Mouse (Mus musculus) NIH3T3 (cell line): ENCODE measurements at regions not wholly inside any gene's neighbourhood (a gene's known extent, or its start where the extent isn't known, plus 50 kb on each side); places are given as distances from the start of the nearest gene placed in this dataset.
"Not testable (repeated sequence)": the region's sequence is repeated elsewhere in the genome, so short reads cannot be mapped to it uniquely, and the experiment has no call there.

Experiments used
- DNase-seq: peaks from one replicate; pipeline ENCODE4 v3.0.0-alpha.2; 2012; ENCODE audit warnings: low read depth

DNA sequence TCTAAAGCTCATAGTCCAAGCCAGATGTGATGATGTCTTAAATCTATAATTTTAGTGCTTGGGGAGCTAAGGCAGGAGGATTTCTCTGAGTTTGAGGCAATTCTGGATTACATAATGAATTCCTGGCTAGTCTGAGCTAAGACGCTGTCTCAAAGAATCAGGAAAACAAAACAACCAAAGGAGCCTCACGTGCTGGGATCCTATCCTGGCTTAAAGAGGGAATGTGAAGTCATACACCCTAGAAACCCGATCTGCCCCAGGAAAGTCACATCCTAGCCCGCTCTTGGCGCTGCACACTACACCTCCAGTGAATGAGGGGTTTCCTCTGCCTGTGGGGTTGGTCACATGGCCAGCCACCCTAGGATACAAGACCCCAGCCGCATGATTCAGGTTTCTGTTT lies 211.2 kb downstream of the Glrx3 start:
- DNase-seq = no peak

- DNase-seq = no peak
Measured at GRCm38 (mm10) chr7:137649650-137650049, 212.2 kb downstream of the Glrx3 start.

- DNase-seq = peak; percentile 64
Measured at GRCm38 (mm10) chr7:137653837-137654236, 216.4 kb downstream of the Glrx3 start.

GRCm38 (mm10) chr7:137667165-137667564 lies 229.8 kb downstream of the Glrx3 start:
- no peak for DNase-seq

- peak; percentile 6 for DNase-seq
Measured at GRCm38 (mm10) chr7:137671156-137671555, 233.7 kb downstream of the Glrx3 start.

DNA sequence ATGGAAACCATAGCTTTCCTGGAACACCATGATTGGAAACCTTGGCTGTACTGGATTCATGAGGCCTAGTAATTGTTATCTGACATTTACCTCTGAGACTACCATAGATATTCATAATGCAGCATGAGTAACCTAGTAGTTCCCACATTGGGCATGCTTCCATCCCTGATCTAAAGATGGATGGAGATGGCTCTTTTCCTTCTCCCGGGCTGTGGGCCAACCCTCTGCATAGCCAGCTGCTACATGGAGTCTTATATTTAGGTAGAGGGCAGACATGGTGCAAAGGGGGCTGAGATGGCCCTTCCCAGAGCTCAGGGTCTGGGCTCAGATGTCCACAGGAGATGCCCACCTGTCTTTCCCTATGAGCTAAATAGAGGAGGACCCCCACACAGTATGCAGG lies 237.2 kb downstream of the Glrx3 start:
- no peak for DNase-seq

DNA sequence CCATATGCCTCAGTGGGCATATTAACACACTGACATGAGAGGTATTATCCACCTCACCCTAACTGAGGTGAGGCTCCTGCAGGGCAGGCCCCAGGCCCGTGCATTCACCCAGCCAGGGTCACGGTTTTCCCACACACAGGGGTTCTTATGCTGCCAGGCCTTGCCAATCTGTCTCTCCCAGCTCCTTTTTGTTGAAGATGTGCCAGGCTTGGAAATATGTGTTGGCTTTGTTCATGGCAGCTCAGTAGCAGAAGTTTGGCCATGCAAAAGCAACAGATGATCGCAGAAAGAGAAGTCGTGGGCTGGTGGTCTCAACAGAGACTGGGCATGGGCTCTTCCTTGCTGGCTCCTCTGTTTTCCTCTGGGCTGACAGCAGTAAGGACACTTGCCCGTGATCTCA lies 238.0 kb downstream of the Glrx3 start:
- DNase-seq = no peak

GRCm38 (mm10) chr7:137684826-137685225 lies 247.4 kb downstream of the Glrx3 start:
- no peak for DNase-seq

GRCm38 (mm10) chr7:137685320-137685719 lies 247.9 kb downstream of the Glrx3 start:
- DNase-seq = no peak

GRCm38 (mm10) chr7:137696831-137697230 lies 259.4 kb downstream of the Glrx3 start:
- no peak for DNase-seq

DNA sequence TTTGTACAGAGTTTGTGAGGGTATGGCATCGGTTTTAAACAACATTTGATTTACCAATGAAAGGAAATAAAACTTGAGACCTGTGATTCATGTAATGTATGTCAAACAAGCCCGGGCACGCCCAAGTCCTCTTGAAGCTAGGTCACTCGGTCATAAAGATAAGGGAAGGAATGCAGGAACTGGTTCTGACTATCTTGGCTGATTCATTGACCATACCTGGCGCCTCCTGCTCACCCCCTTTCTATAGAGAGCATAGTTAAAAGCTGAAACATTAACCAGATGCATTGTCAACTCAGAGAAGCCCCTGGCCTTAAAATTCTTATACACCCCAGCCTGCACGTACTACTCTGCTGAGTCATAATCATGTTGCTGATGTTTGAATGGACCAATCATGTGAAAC lies 261.1 kb downstream of the Glrx3 start:
- DNase-seq = not testable (repeated sequence)

DNA sequence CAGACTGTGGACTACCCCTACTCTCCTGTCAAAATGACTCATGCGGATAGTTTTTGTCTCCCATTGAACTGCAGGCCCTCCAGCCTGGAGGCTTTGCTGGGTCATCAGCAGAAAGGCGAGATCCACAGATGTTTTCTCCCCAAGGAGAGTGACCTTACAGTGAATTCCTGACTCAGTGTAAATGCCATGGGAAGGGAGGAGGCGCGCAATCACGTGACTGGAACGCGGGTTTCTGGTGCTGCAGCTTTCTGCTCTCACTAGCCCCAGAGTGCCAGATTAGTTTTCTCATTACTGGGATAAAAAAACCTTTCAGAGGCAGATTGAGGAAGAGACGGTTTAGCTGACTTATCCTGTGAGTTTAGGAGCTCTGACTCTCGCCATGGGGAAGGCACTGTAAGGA lies 275.4 kb downstream of the Glrx3 start:
- DNase-seq = peak; percentile 8

DNA sequence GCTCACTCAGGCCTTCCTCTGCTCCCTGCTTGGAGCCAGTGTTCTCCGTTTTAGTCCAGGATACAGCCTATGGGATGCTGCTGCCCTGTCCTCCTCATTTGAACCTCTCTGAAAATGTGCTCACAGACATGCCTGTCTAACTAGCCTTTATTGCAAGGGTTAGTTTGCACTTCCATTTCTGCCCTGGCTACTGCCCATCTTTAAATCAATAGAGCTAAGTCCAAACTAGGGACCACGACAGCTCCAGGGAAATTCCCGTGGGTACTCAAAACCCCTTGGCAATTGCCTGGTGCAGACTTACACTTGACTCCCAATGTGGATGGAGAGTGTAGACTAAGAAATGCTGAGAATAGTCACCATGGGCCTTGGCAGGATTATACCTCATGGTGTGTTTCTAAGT lies 276.4 kb downstream of the Glrx3 start:
- no peak for DNase-seq

- peak; percentile 23 for DNase-seq
Measured at GRCm38 (mm10) chr7:137714318-137714962, 277.0 kb downstream of the Glrx3 start.

GRCm38 (mm10) chr7:137715126-137715900 lies 277.9 kb downstream of the Glrx3 start:
- no peak for DNase-seq

DNA sequence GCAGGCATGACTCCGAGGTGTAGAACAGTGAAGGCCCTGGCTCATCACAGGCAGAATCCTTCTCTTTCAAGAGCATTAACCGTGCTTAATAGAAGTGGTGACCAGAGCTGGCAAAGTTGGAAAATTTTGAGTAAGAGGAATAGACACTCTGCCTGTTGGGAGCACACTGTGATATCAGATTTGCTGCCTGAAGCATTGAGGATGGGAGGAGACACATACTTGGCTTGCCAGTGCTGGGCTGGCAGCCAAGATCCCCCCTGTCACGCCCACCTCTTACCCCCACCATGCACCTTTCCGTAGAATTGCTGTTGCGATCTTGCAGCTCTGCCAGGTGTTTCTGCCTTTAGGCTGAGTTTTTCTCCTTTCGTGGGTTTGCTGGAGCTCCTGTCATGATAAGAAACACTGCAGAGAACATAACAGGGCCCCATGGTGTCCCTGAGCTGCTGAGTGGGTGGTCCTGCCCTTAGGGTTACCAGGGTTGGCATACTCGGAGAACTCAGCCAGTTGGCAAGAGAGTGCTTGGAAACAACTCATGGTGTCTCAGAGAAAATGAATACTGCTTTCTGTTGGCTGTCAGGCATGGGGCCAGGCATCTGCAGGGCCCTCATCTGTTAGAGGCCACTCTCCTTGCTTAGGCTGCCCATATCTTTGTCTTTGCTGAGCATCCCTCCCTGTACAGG lies 286.1 kb downstream of the Glrx3 start:
- DNase-seq = no peak

- DNase-seq = no peak
Measured at GRCm38 (mm10) chr7:137726031-137726430, 288.6 kb downstream of the Glrx3 start.

GRCm38 (mm10) chr7:137735873-137736527 lies 298.6 kb downstream of the Glrx3 start:
- DNase-seq = no peak

GRCm38 (mm10) chr7:137741702-137742101 lies 304.3 kb downstream of the Glrx3 start:
- no peak for DNase-seq

DNA sequence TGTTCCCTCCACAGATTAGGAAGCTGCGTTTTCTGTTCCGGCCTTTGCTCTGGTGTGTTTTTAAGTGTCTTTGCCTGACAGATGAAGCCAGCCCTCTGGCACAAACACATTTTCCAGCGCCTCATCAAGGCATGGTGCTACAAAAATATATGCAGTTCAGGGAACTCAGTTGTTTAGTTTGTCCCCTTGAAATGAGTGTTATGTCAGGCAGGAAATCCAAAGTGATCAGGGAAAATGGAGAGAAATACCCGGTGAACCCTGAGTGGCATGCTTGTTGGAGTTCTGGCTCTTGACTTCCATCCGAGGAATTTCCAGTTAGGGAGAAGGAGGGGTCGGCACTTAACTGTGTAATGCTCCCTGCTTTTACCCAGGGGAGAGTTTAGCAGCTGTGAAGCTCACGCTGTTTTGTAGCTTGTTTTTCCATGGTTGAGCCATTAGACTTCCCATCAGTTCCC lies 304.9 kb downstream of the Glrx3 start:
- DNase-seq = no peak

DNA sequence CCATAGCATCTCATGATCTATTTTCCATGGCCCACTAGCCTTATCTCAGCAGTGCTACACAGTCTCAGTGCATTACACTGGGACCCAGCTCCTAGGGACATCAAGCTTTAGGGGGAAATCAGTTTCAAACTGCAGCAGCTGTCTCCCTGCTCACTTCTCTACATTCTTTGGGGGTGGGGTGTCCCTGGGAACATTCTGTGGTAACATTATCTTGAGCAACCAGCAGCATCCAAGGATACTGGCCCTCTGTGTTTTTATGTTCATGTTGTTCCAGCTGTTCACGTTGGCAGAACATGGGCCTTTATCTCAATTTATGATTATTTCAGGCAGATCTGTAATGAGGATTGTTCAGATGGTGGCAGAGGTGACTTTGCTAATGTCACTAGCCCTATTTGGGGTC lies 308.2 kb downstream of the Glrx3 start:
- DNase-seq = no peak

DNA sequence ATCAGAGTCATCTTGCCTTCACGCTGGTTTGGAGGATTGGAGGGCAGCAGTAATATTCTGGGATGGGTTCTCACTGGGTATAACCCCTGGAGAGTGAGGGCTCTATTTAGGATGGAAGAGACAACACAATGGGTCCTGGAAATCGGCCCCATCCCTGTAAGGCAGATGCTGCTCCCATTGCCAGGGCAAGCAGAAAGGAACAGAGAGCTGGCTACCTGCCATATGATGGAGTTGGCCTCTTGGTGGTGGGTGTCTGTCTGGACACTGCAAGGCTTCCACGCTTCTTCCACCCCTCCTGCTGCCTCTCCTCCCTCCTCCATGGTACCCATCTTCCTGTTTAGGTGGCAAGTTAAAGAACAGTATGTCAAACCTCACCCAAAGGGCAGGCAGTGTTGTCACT lies 308.6 kb downstream of the Glrx3 start:
- no peak for DNase-seq

DNA sequence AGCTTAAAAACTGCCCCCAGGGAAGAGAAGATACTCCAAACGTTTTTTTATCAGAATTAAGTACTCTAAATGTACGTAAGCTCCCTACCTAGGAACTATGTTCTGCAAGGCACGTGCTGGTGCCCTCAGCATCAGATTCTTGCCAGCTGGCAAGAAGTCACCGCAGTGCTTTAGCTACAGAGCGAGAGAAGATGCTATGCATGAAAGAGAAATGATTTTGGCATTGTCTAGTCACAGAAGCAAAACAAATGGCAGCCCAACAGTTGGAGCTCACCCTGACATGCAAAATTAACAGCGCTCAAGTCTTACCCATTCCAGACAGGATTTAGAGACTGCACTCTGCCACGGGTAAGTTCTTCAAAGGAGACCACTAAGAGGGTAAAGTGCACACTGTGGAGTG lies 311.5 kb downstream of the Glrx3 start:
- DNase-seq = no peak
